Mouse (Mus musculus) stomach, postnatal 0 days (tissue): ENCODE measurements at regions not wholly inside any gene's neighbourhood (a gene's known extent, or its start where the extent isn't known, plus 50 kb on each side); places are given as distances from the start of the nearest gene placed in this dataset.
A peak's percentile ranks its signal among the peaks of the same experiment; 100 is the strongest.

Experiments
- ATAC-seq: fragments of 200-750 bp; cut with Nextera tagmentation; 2 replicates; pipeline ENCODE4 v1.8.0; 2017; ENCODE audit not compliant: low FRiP score, low TSS enrichment
- DNase-seq: peaks from one replicate; pipeline ENCODE4 v3.0.0-alpha.2; 2016; ENCODE audit warnings: low spot score
- H3K27ac ChIP-seq: fragments of 300-500 bp; sonication (generic); replicated peaks from 2 replicates; pipeline ENCODE4 v1.5.1; 2014; ENCODE audit warnings: mild to moderate bottlenecking, control low read depth
- H3K27me3 ChIP-seq: fragments of 300-500 bp; sonication (generic); 2 replicates; pipeline ENCODE4 v1.6.1; 2014; ENCODE audit warnings: low read length; ENCODE audit not compliant: control insufficient read depth, insufficient read depth
- H3K36me3 ChIP-seq: fragments of 300-500 bp; sonication (generic); 2 replicates; pipeline ENCODE4 v1.6.1; 2014; ENCODE audit warnings: low read length, mixed read lengths; ENCODE audit not compliant: control insufficient read depth, insufficient read depth
- H3K4me1 ChIP-seq: fragments of 300-500 bp; sonication (generic); replicated peaks from 2 replicates; pipeline ENCODE4 v1.6.1; 2014; ENCODE audit warnings: antibody characterized with exemption; ENCODE audit not compliant: control insufficient read depth, insufficient read depth
- H3K4me2 ChIP-seq: fragments of 300-500 bp; sonication (generic); replicated peaks from 2 replicates; pipeline ENCODE4 v1.6.1; 2014; ENCODE audit warnings: low read depth, mild to moderate bottlenecking, control low read depth, moderate library complexity
- H3K4me3 ChIP-seq: fragments of 300-500 bp; sonication (generic); 2 replicates; pipeline ENCODE4 v1.5.1; 2014; ENCODE audit warnings: low read depth, low read length, control low read depth
- H3K9ac ChIP-seq: fragments of 300-500 bp; sonication (generic); 2 replicates; pipeline ENCODE4 v1.6.1; 2014; ENCODE audit warnings: mild to moderate bottlenecking, low read length, control low read depth, mixed read lengths
- H3K9me3 ChIP-seq: fragments of 300-500 bp; sonication (generic); 2 replicates; pipeline ENCODE4 v1.6.1; 2016; ENCODE audit warnings: low read length; ENCODE audit not compliant: control insufficient read depth
- CTCF ChIP-seq: IDR thresholded peaks from 2 replicates; pipeline ENCODE4 v1.5.1; 2016; ENCODE audit warnings: antibody characterized with exemption, low read depth, mild to moderate bottlenecking, moderate library complexity
- EP300 ChIP-seq: optimal IDR thresholded peaks from 2 replicates; pipeline ENCODE3; 2016; ENCODE audit warnings: antibody characterized with exemption
- WGBS: fragments of 180-500 bp; shearing (Covaris S2); extraction: QIAGEN DNeasy Blood & Tissue Kit; methylation state at CpG from one replicate; pipeline ENCODE4 v1.1.7; 2014; 5-methylcytosine and 5-hydroxymethylcytosine counted together
- microRNA counts: library from miRNA; unstranded; fragments of <30 nt; microRNA quantifications from one replicate; lab custom pipeline; 2015
- microRNA-seq: library from miRNA; unstranded; fragments of <30 nt; microRNA quantifications from one replicate; pipeline ENCODE4, GENCODE M21; 2016

DNA sequence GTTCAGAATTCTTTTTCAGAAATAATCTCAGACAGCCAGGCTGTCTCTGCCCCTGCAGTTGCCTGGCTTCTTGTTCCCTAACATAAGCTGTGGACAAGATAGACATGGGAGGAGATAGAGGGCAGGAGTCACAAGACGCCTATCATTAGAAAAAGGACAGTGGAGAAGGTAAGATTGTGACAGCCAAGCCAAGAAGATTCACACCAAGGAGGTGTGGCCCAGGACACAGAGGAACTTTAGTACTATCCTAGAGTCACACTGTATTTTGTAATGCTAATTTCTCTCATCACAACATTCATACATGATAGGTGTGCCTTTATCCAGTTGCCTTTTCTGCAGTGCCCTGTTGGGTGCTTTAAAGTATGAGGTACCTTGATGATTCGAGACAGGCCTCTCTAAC lies 50.2 kb upstream of the Il17a start:
- Histone ChIP-seq H3K9me3 (no peaks in the 10 kb centered on the region), H3K4me1 (no peaks in the 10 kb centered on the region), H3K27me3 (no peaks in the 10 kb centered on the region), H3K4me2 (no peak overlapping the region), H3K9ac (no peak overlapping the region), H3K27ac (no peak overlapping the region), H3K36me3 (no peaks in the 10 kb centered on the region), H3K4me3 (no peak overlapping the region)
- no peak for ATAC-seq
- WGBS = 78% methylated on average over 2 of the region's 2 CpGs
- TF ChIP-seq EP300 = no peak
- no peak for TF ChIP-seq CTCF
- DNase-seq = no peak

MicroRNAs in the stretch of these regions (microRNA counts, 519-probe panel; counts per million panel counts)
- microRNA mmu-miR-206 (lab: Ali Mortazavi, UCI) = 3,221 counts per million, percentile 14 among the panel's probes with 10 or more counts

Small RNAs in the stretch of these regions (microRNA-seq; reads per million reads assigned to microRNA genes)
- gene Mir206 = 140 reads per million, percentile 47 among the genes with 10 or more reads in this experiment
